Mouse (Mus musculus): ENCODE data around the gene Pms2.

The Pms2 gene

GRCm38 (mm10) chr5:143933414-143933813, 23.6 kb downstream of the Pms2 start:
- no peak for DNase-seq (ENCODE audit: low spot score)

DNA sequence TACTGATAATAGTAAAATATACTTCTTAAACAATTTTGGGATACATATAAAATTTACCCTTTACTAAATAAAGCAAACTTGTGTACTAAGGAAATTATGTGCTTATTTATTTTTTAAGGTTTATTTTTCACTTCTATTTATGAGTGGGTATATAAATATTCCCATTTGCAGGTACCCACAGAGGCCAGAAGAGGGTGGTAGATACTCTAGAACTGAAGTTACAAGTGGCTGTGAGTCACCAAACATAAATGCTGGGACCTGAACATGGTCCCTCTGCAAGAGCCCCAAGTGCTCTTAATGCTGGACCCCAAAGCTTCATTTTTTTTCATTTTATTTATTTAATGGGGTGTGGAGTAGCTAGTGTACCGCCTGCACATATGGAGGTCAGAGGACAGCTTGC, 24.1 kb downstream of the Pms2 start:
- DNase-seq (ENCODE audit: low spot score) = no peak

GRCm38 (mm10) chr5:143936156-143936555, 26.4 kb downstream of the Pms2 start:
- no peak for DNase-seq (ENCODE audit: low spot score)

- no peak for DNase-seq (ENCODE audit: low spot score)
Measured at GRCm38 (mm10) chr5:143941588-143941987, 31.8 kb downstream of the Pms2 start.

- DNase-seq (ENCODE audit: low spot score) = no peak
Measured at GRCm38 (mm10) chr5:143943231-143944125, 33.7 kb downstream of the Pms2 start.

DNA sequence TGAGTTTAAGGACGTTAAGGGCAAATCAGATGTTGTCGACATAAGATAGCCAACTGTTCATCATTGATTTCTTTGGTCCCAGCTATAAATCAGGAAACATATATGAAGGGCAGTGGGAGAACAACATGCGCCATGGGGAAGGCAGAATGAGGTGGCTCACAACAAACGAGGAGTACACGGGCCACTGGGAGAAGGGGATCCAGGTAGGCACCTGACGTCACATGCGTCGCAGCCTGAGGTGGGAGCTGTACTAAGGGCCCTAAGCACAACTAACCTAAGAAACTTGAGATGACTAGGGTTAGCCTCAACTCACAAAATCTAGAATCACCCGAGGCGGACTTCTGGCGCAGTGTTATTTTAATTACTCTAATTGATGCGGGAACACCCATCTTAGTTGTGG, 38.6 kb downstream of the Pms2 start:
- DNase-seq (ENCODE audit: low spot score) = no peak

- DNase-seq (ENCODE audit: low spot score) = no peak
Measured at GRCm38 (mm10) chr5:143950016-143950415, 40.3 kb downstream of the Pms2 start.

- DNase-seq (ENCODE audit: low spot score) = no peak
Measured at GRCm38 (mm10) chr5:143957101-143957500, 47.3 kb downstream of the Pms2 start.

GRCm38 (mm10) chr5:143959551-143959950, 49.8 kb downstream of the Pms2 start:
- no peak for DNase-seq (ENCODE audit: low spot score)

GRCm38 (mm10) chr5:143961176-143961575, 51.4 kb downstream of the Pms2 start:
- no peak for DNase-seq (ENCODE audit: low spot score)

DNA sequence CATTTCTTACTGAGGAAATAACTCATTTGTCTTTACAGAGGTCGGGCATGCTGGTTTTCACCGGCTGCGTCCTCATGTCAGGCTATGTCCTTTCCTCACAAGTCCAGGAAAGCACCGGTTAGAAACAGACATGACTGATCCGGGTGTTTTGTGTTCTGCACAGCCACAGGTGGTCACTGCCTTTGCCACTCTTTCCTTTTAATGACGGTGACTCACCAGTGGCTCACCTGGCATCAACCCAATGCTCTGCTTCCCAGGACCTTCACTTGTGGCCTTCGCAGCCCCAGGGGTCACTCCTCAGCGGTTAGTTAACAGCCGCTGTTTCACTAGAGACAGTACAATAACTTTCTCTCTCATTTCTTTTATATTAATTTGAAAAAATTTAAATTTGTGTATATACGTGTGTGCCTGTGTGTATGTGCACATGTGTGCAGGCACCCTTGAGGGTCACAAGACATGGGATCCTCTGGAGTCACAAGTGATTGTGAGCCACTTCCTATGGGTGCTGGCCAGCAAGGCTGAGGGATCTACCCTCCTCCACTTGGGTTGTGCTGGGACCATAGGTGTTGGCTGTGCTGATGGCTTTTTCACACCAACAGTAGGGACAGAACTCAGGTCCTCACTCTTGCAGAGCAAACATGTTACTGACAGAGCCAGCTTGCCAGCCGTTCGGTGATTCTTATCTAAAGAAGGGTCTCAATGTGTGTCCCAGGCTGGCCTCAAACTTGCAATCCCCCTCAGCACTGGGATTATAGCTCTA, 56.0 kb downstream of the Pms2 start:
- no peak for DNase-seq (ENCODE audit: low spot score)

- DNase-seq (ENCODE audit: low spot score) = no peak
Measured at GRCm38 (mm10) chr5:143966671-143967070, 56.9 kb downstream of the Pms2 start.

DNA sequence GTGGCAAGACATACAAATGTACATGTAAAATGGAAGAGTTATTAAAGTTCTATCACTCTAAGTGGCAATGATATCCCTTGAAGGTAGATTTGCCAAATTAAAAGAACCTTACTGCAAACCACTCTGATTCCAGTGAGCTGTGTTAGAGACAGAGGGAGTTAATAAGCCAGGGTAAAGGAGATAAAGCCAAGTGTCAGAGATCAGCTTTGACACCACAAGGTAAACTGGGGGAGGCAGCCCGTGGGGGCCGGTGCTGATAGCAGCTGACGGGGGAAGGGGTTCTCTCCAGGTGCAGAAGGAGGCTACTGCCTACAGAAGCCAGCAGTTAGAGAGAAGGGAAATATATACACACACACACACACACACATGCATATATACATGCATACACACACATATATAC, 62.9 kb downstream of the Pms2 start:
- DNase-seq (ENCODE audit: low spot score) = no peak

GRCm38 (mm10) chr5:143974931-143975630, 65.3 kb downstream of the Pms2 start:
- DNase-seq (ENCODE audit: low spot score) = peak; percentile 47

DNA sequence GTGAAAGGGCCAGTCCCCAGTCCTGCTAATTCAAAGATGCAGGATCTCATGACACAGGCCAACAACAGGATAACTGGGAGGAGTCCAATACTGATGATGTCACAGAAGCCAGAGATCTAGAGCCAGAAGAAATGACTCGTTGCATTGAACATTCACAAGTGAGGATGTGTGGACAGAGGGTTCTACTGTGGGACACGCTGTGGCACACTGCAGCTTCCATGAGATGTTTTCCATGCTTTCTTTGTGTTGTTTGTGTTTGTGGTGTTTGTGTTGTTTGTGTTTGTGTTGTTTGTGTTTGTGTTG, 65.8 kb downstream of the Pms2 start:
- DNase-seq (ENCODE audit: low spot score) = no peak

DNA sequence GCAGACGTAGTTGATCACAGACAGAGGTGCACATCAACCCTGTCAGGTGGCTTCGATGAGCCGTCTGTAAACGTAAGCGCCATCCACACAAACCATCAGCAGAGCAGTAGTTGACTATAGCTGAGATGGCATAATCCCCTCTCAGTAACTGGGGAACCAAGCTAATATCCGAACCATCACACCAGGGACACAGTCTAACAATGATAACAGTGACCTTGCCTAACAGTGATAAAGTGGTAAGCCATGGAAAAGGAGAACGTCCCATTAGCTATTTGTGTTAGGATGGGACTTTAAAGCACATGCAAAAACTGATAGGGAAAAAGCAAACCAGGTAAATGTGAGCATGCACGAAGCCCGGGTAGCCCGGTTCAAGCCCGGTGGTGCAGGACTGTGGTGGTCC, 66.5 kb downstream of the Pms2 start:
- no peak for DNase-seq (ENCODE audit: low spot score)

DNA sequence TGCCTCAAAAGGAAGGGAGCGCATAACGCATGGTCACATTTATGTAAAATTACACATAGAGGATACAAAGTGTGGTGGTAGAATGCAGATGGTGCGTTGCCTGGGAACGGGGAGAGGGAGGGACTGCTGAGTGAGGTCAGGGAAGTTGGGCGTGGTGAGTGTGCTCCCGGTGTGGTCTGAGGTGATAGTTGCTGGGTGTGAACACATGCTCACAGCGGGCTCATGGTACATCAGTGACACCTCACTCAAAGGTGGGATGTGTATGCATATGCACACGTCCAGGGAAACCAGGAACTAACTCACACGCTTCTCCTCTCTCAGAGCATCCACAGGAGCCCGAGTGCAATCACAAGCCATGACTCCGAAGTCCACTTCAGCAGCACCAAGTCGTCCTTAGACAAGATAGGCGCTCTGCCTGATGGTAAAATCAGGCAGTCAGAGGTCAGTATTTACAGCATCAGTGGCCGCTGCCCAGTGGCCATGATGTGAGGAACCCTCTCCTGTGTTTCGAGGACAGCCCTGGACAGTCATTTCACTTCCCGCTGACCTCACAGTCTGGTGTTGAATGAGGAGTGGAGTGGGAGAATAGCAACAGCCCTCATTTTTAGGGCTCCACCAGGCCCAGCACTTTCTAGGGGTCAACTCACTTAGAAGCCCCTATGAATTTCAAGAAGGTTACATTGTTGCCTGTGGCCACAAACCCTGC, 67.1 kb downstream of the Pms2 start:
- no peak for DNase-seq (ENCODE audit: low spot score)

GRCm38 (mm10) chr5:143980858-143981257, 71.1 kb downstream of the Pms2 start:
- DNase-seq (ENCODE audit: low spot score) = no peak

DNA sequence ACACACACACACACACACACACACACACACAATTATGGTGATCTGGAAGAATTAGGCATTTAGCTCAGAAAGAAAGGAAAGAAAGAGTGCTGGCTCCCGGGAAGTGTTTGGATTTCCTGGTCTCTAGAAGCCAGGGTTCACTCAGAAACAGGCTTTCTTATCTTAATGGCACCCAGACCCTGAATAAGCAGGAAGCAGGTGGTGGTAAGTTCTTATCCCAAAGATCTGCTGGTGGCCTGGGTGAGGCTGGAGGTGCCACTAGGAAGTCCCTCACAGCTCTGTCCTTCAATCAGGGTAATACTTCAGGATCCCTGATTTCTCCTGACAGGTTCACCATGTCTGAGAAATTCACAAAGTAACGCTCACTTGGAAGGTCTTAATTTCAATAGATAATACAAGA, 72.6 kb downstream of the Pms2 start:
- no peak for DNase-seq (ENCODE audit: low spot score)

Measured in ovary, postnatal 14 days (tissue).